Mouse (Mus musculus) cerebellum, adult 2 months (tissue): ENCODE measurements around the gene Sarnp. TPM values are rescaled to one million over a fixed set of nuclear protein-coding genes. Genes with fewer than 3 reads are reported as not detected.

Experiments
- DNase-seq, 2 experiments: peaks; one replicate each; pipeline ENCODE4 v3.0.0; 2021
- H3K27ac ChIP-seq: fragments of 200-500 bp; 2 replicates; pipeline ENCODE4 v1.5.1; 2012; ENCODE audit warnings: low read length, control low read depth, inconsistent platforms; ENCODE audit not compliant: insufficient read depth
- H3K27me3 ChIP-seq: fragments of 200-500 bp; 2 replicates; pipeline ENCODE4 v1.6.1; 2012; ENCODE audit warnings: inconsistent platforms, mild to moderate bottlenecking, low read length, moderate library complexity; ENCODE audit not compliant: control insufficient read depth, insufficient read depth
- H3K4me1 ChIP-seq: fragments of 200-500 bp; 2 replicates; pipeline ENCODE4 v1.6.1; 2011; ENCODE audit warnings: low read length; ENCODE audit not compliant: control insufficient read depth, insufficient read depth
- H3K4me3 ChIP-seq: fragments of 200-500 bp; replicated peaks from 2 replicates; pipeline ENCODE3; 2011; ENCODE audit warnings: mild to moderate bottlenecking, low read depth, low read length, control low read depth; ENCODE audit not compliant: insufficient read depth
- CTCF ChIP-seq: fragments of 200-500 bp; IDR thresholded peaks from 2 replicates; pipeline ENCODE4 v1.5.1; 2011; ENCODE audit warnings: low read depth, mild to moderate bottlenecking, control low read depth, low read length, moderate library complexity, borderline replicate concordance; ENCODE audit not compliant: insufficient read depth
- POLR2A ChIP-seq: fragments of 200-500 bp; IDR thresholded peaks from 2 replicates; pipeline ENCODE4 v1.6.1; 2011; ENCODE audit warnings: low read length, control low read depth, borderline replicate concordance; ENCODE audit not compliant: insufficient read depth
- WGBS: fragments of 180-500 bp; shearing (Covaris S2); methylation state at CpG from one replicate; pipeline ENCODE4 v1.1.7; 2018; 5-methylcytosine and 5-hydroxymethylcytosine counted together
- polyA plus RNA-seq: library from polyadenylated mRNA; depleted of rRNA; stranded (reverse); fragments of >200 nt; gene quantifications from 2 replicates; pipeline ENCODE4 v1.2.3, GENCODE M21; 2012

The Sarnp gene
- polyA plus RNA-seq, 1 experiment: 60.2 TPM

GRCm38 (mm10) chr10:128916665-128917064 lies 99.5 kb downstream of the Sarnp start:
- TF ChIP-seq CTCF (no peak), POLR2A (no peak)
- no peak overlapping the region for H3K4me3 ChIP-seq
- WGBS: 87% methylated on average over 3 of the region's 3 CpGs
- peak in 1 of 2 experiments; percentile 3 for DNase-seq
- no peaks in the 10 kb centered on the region for H3K27me3 ChIP-seq
- peaks cover 43% of the 10 kb centered on the region for H3K4me1 ChIP-seq
- no peak overlapping the region for H3K27ac ChIP-seq

DNA sequence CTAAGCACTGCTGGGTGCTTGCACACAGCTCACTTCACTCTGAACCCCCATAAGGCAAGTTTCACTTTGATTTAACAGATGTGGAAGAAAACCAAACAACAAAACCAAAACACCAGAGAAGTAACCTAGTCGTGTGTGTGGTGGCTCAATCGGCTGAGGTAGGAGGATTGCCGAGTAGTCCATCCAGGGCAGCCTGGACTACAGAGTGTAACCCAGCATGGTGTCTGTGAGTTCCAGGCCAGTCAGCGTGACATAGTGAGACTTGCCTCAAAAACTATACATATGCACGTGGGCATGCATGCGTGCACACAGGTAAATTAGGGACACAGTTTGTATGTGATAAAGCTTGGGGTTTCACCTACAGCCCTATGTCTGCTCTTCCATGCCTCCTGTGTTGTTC lies 100.3 kb downstream of the Sarnp start:
- Histone ChIP-seq H3K4me1 (peaks cover 50% of the 10 kb centered on the region), H3K27ac (peak overlapping the region; percentile 73), H3K27me3 (no peaks in the 10 kb centered on the region), H3K4me3 (no peak overlapping the region)
- TF ChIP-seq POLR2A (no peak), CTCF (no peak)
- DNase-seq: peak in 1 of 2 experiments; percentile 45
- WGBS: 7% methylated on average over 6 of the region's 6 CpGs

DNA sequence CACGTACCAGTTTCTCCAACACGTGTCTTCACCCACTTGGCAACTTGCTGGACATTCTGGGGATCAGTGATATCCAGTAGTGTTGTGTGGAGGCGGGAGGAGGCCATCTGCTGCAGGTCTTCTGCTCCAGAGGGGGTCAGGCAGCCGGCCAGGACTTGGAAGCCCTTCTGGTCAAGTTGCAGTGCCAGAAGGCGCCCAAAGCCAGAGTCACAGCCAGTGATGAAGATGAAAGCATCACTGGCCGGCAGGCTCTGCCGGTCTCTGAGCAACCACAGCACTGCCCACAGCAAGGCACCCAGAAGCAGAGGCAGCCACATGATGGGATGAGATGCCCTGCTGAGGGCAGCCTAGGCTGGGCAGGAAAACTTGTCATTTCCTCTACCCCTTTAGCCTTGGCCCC lies 101.1 kb downstream of the Sarnp start:
- peak overlapping the region; percentile 73 for H3K27ac ChIP-seq

GRCm38 (mm10) chr10:128919203-128919631 lies 102.1 kb downstream of the Sarnp start:
- Histone ChIP-seq H3K4me1 (peaks cover 50% of the 10 kb centered on the region), H3K4me3 (no peak overlapping the region), H3K27ac (peak overlapping the region; percentile 73), H3K27me3 (no peaks in the 10 kb centered on the region)
- WGBS: 9% methylated on average over 6 of the region's 6 CpGs
- DNase-seq: peak; percentile 57 to 68
- TF ChIP-seq CTCF (no peak), POLR2A (no peak)

More for the DNA sequence above, 101.1 kb downstream of the Sarnp start:
- H3K4me3 ChIP-seq: no peak overlapping the region
- no peaks in the 10 kb centered on the region for H3K27me3 ChIP-seq
- peak; percentile 97 to 99 for DNase-seq
- peaks cover 53% of the 10 kb centered on the region for H3K4me1 ChIP-seq
- WGBS: 3% methylated on average over 7 of the region's 7 CpGs
- TF ChIP-seq POLR2A (peak; percentile 30; the same call in 1 of the 2 replicates), CTCF (no peak)

DNA sequence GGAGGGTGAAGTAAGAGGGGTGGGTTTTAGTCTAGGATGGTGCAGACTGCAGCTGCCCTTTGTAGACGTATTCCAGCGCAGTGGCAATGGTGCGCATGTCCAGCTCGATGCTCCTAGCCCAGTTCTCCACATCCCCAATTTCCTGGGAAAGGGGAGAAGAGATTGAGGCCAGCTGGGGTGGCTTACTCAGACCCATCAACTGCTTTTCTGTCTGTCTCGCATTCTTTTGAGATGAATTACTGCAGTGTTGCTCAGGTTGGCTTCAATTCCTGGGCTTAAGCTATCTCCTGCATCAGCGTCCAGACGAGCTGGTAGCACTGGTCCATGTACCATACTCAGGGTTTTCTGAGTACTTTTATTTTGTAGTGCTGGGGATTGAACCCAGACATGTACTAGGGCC lies 102.8 kb downstream of the Sarnp start:
- no peak for DNase-seq
- Histone ChIP-seq H3K27me3 (no peaks in the 10 kb centered on the region), H3K27ac (peak overlapping the region; percentile 73), H3K4me3 (no peak overlapping the region), H3K4me1 (peaks cover 51% of the 10 kb centered on the region)
- TF ChIP-seq POLR2A: no peak
- TF ChIP-seq CTCF: no peak
- WGBS: 60% methylated on average over 7 of the region's 7 CpGs

GRCm38 (mm10) chr10:128920736-128921161 lies 103.6 kb downstream of the Sarnp start:
- H3K27me3 ChIP-seq: no peaks in the 10 kb centered on the region
- DNase-seq: no peak
- no peak for TF ChIP-seq POLR2A
- no peak for TF ChIP-seq CTCF
- no peak overlapping the region for H3K4me3 ChIP-seq
- peaks cover 51% of the 10 kb centered on the region for H3K4me1 ChIP-seq
- WGBS: 53% methylated on average over 3 of the region's 3 CpGs
- H3K27ac ChIP-seq: no peak overlapping the region

DNA sequence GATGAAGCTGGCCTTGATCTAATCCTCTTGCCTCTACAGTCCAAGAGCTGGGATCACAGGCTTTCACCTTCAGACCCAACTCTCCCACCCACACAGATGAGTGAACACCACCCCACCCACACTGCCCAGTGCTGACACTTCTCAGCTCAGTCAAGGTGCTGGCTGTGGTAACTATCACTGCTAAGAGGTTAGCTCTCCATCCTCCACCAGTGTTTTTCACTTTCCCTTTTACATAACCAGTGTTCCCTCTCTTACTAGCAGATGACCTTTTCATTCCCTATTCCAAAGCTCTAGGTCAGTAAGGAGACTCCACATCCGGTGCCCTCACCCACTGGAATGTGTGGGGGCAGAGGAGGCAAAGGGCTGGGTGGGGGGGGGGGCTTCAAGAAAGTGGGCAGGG lies 104.1 kb downstream of the Sarnp start:
- 38% methylated on average over 1 of the region's 1 CpGs for WGBS
- no peak for TF ChIP-seq CTCF
- no peak for TF ChIP-seq POLR2A
- DNase-seq: no peak
- Histone ChIP-seq H3K27me3 (no peaks in the 10 kb centered on the region), H3K4me3 (no peak overlapping the region), H3K27ac (no peak overlapping the region), H3K4me1 (peaks cover 51% of the 10 kb centered on the region)
